Mouse (Mus musculus): ENCODE results near the gene P2rx2. TPM values are rescaled to one million over a fixed set of nuclear protein-coding genes. Genes with fewer than 3 reads are reported as not detected.

P2rx2 gene
- polyA plus RNA-seq, 1 experiment: not detected

DNA sequence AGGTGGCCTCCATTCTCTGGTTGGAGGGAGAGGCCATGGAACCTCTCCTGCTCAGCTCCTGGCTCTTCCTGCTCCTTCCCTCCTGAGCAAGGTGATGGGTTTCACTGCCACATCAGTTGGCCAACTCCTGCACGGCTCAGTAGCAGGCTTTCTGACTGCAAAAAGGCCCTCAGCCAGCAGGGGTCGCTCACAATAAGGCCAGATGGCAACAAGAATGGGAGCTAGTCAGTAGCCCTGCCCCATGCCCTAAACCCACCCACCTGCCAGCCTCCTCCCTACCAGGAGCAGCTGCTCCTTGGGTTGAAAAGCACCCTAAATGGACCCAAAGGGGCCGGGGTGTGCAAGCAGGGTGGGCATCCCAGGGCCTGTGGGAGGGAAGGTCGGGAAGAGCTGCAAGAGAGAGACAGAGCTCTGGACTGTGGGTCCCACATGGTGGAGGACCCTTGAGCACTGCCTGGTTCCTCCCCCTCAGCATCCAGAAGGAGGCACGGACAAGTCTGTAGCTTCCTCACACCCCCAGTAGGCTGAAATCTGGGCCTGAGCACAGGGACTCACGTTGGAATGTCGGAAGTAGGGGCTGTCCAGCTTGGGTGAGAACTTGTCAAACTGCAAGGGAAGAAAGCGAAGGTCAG, 33.9 kb upstream of the P2rx2 start:
- H3K27ac ChIP-seq (ENCODE audit: insufficient read depth, low read depth, low read length): no peak overlapping the region
- H3K4me3 ChIP-seq (ENCODE audit: insufficient read depth, low read length): no peak overlapping the region
- TF ChIP-seq POLR2A (IDR thresholded peaks at IDR 0.05; ENCODE audit: borderline replicate concordance, low read depth, low read length) (no peak), CTCF (IDR thresholded peaks at IDR 0.05; ENCODE audit: low read depth, low read length) (peak; percentile 81)
- no peaks in the 10 kb centered on the region for H3K4me1 ChIP-seq (ENCODE audit: control insufficient read depth, insufficient read depth, low read length)

- TF ChIP-seq POLR2A (IDR thresholded peaks at IDR 0.05; ENCODE audit: borderline replicate concordance, low read depth, low read length): no peak
- no peak for TF ChIP-seq CTCF (IDR thresholded peaks at IDR 0.05; ENCODE audit: low read depth, low read length)
- Histone ChIP-seq H3K27ac (ENCODE audit: insufficient read depth, low read depth, low read length) (no peak overlapping the region), H3K4me3 (ENCODE audit: insufficient read depth, low read length) (no peak overlapping the region), H3K4me1 (ENCODE audit: control insufficient read depth, insufficient read depth, low read length) (no peaks in the 10 kb centered on the region)
These were observed 21.0 kb upstream of the P2rx2 start for GRCm38 (mm10) chr5:110363822-110364545.

DNA sequence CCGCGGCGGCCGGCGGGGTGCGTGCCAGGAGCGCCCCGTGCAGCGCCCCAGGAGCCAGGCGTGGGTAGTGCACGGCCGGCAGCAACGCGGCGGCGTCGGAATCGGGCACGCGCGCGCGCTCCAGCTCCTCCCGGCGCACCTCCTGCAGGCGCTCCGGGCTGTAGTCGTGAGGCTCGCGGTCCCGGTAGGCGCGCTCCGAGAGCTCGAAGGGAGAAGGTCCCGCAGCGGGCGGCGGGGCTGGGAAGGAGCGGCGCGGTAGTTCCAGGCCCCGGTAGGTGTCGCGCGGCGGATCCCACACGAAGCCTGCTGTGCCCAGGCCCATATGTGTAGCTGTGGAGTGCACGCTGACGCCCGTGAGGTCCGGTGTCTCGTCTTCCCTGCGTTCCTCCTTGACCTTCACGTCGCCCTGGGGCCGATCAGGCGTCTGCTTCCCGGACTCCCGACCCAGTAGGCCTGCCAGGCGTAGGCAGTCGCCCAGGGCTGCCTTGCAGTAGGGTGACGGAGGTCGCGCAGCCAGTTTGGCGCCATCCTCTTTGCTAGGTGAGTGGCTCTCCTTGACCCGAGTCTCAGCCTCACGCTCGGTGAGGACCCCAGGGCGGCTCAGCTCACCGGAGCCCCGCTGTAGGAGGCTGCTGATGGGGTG, 20.3 kb upstream of the P2rx2 start:
- no peaks in the 10 kb centered on the region for H3K4me1 ChIP-seq (ENCODE audit: control insufficient read depth, insufficient read depth, low read length)
- no peak overlapping the region for H3K27ac ChIP-seq (ENCODE audit: insufficient read depth, low read depth, low read length)
- peak overlapping the region; percentile 62 for H3K4me3 ChIP-seq (ENCODE audit: insufficient read depth, low read length)
- TF ChIP-seq POLR2A (IDR thresholded peaks at IDR 0.05; ENCODE audit: borderline replicate concordance, low read depth, low read length) (no peak), CTCF (IDR thresholded peaks at IDR 0.05; ENCODE audit: low read depth, low read length) (no peak)

DNA sequence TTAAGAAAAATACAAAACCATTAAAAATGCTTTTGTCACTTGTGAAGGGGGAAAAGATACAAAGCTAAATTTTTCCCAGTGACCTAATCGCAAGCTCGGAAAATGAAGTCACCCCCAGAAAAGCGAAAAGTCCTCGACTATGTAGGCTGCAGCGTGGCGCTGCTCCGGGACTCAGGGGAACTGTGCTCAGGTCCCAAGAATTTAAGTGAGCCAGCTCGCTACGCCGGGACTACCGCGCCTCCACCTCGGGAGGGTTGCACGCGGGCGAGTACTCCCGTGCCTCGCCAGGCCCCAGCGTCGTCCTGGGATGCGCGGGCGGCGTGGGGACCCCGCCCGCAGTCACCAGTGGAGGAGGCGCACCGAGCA, 19.8 kb upstream of the P2rx2 start:
- Histone ChIP-seq H3K27ac (ENCODE audit: insufficient read depth, low read depth, low read length) (no peak overlapping the region), H3K4me1 (ENCODE audit: control insufficient read depth, insufficient read depth, low read length) (no peaks in the 10 kb centered on the region), H3K4me3 (ENCODE audit: insufficient read depth, low read length) (peak overlapping the region; percentile 62)
- TF ChIP-seq CTCF (IDR thresholded peaks at IDR 0.05; ENCODE audit: low read depth, low read length) (no peak), POLR2A (IDR thresholded peaks at IDR 0.05; ENCODE audit: borderline replicate concordance, low read depth, low read length) (no peak)

- H3K4me3 ChIP-seq (ENCODE audit: insufficient read depth, low read length): no peak overlapping the region
- no peak for TF ChIP-seq CTCF (IDR thresholded peaks at IDR 0.05; ENCODE audit: low read depth, low read length)
- no peak for TF ChIP-seq POLR2A (IDR thresholded peaks at IDR 0.05; ENCODE audit: borderline replicate concordance, low read depth, low read length)
- no peaks in the 10 kb centered on the region for H3K4me1 ChIP-seq (ENCODE audit: control insufficient read depth, insufficient read depth, low read length)
- no peak overlapping the region for H3K27ac ChIP-seq (ENCODE audit: insufficient read depth, low read depth, low read length)
These were observed 18.5 kb upstream of the P2rx2 start for GRCm38 (mm10) chr5:110361465-110361864.

DNA sequence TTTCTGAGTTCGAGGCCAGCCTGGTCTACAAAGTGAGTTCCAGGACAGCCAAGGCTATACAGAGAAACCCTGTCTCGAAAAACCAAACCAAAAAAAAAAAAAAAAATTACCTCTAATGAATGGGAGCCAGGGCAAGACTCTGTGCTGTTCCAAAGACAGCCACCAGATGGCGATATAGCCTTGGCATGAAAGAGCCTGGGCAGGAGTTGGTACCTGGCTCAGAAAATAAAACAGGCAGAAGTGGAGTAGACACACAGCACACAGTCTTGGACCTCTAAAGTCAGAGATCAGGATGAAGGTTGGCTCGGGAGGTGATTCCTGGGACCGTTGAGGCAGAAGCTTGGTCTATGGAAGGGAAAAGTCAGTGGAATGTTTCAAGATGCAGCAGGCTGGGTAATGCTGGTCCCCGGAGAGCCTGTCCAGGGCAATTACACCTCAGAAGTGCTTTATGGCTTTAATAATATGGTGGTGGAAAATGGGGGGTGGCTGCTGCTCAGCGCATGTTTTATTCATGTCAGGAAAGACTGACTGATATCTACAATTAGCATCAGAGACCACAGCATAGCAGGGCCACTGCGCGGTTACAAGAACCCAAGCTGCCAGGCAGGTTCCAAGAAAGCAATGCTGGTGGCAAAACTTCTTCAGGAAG, 14.6 kb upstream of the P2rx2 start:
- TF ChIP-seq CTCF (IDR thresholded peaks at IDR 0.05; ENCODE audit: low read depth, low read length) (peak; percentile 98), POLR2A (IDR thresholded peaks at IDR 0.05; ENCODE audit: borderline replicate concordance, low read depth, low read length) (no peak)
- Histone ChIP-seq H3K4me3 (ENCODE audit: insufficient read depth, low read length) (no peak overlapping the region), H3K4me1 (ENCODE audit: control insufficient read depth, insufficient read depth, low read length) (no peaks in the 10 kb centered on the region)

DNA sequence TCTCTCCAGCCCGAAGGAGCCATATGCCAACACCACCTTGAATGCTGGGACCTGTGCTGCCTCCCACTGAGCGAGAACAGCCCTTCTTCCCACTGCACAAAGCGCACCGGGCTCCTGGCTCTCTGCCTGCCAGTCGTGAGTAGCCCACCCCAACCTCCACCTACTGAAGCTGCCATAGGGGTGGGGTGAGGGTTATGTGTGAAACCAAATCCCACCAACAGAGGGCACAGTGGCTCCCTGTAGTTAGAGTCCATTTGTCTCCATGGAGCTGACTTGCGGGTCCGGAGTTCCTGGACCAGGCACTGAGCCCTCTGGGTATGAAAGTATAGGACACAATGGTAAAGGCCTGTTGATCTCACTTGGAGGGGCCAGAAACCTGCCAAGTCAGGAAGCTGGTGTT, 11.7 kb upstream of the P2rx2 start:
- no peak overlapping the region for H3K4me3 ChIP-seq (ENCODE audit: insufficient read depth, low read length)
- H3K27ac ChIP-seq (ENCODE audit: insufficient read depth, low read depth, low read length): no peak overlapping the region
- H3K4me1 ChIP-seq (ENCODE audit: control insufficient read depth, insufficient read depth, low read length): no peaks in the 10 kb centered on the region
- TF ChIP-seq POLR2A (IDR thresholded peaks at IDR 0.05; ENCODE audit: borderline replicate concordance, low read depth, low read length) (no peak), CTCF (IDR thresholded peaks at IDR 0.05; ENCODE audit: low read depth, low read length) (peak; percentile 12; the same call in 1 of the 2 replicates)

More for the DNA sequence above, 14.6 kb upstream of the P2rx2 start:
- no peak overlapping the region for H3K27ac ChIP-seq (ENCODE audit: insufficient read depth, low read depth, low read length)

DNA sequence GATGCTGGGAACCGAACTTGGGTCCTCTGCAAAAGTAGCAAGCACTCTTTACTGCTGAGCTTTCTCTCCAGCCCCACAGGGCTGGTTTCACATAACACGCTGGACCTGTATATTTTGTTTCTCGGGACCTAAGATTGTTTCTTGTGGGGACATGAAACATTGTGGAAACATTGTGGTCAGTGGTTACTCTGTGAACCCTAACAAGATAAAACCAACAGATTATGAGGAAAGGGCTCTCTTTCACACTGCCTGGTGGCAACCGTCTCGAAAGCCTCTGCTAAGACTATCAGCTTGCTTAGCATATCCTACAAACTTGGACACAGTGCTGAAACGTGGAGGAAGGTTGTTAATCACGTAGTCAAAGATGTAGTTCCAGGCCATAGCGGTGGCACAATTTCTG, 4.0 kb upstream of the P2rx2 start:
- no peaks in the 10 kb centered on the region for H3K4me1 ChIP-seq (ENCODE audit: control insufficient read depth, insufficient read depth, low read length)
- TF ChIP-seq POLR2A (IDR thresholded peaks at IDR 0.05; ENCODE audit: borderline replicate concordance, low read depth, low read length) (no peak), CTCF (IDR thresholded peaks at IDR 0.05; ENCODE audit: low read depth, low read length) (no peak)
- no peak overlapping the region for H3K27ac ChIP-seq (ENCODE audit: insufficient read depth, low read depth, low read length)
- no peak overlapping the region for H3K4me3 ChIP-seq (ENCODE audit: insufficient read depth, low read length)

- H3K4me1 ChIP-seq (ENCODE audit: control insufficient read depth, insufficient read depth, low read length): no peaks in the 10 kb centered on the region
- H3K4me3 ChIP-seq (ENCODE audit: insufficient read depth, low read length): no peak overlapping the region
- TF ChIP-seq CTCF (IDR thresholded peaks at IDR 0.05; ENCODE audit: low read depth, low read length): no peak
- TF ChIP-seq POLR2A (IDR thresholded peaks at IDR 0.05; ENCODE audit: borderline replicate concordance, low read depth, low read length): no peak
- H3K27ac ChIP-seq (ENCODE audit: insufficient read depth, low read depth, low read length): no peak overlapping the region
These were observed 2.5 kb upstream of the P2rx2 start for GRCm38 (mm10) chr5:110345553-110345952.

Measured in bone marrow macrophage, adult 2 months (primary cell).